ENCODE assay signal across 8 mouse cellular contexts in the genomic region with DNA sequence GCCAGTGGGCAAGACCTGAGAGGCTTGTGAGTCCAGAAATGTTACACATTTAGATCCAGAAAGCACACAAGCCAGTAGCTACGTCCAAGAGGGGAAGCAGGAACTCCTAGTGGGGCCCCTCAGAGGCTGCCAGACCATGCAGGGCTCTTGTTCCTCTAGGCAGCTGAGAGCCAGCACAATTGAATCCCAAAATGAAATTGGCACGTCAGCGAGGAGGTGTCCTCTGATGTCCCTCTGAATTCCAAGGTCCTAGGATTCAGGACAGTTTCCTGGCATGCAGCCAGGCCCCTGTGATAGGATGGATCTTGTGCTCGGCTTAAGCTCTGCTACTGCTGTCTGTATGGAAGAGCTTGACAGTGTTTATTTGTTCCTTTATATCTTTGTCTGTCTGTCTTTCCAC.
DNase-seq lines count a peak whose midpoint lies in the region; ATAC-seq lines count a peak whose summit lies in the region.
"Had no signal": no experiment of that assay in that cellular context is flagged by ENCODE, and none has a peak within 500 bp of the region (broad histone marks: within the 10 kb centered on the region; RNA-seq: fewer than 3 reads in every experiment).

No protein-coding gene starts in this region.

- no peak overlapping the region for H3K9ac ChIP-seq in midbrain, embryonic 15.5 days
- H3K9ac ChIP-seq in midbrain, embryonic 11.5 days (ENCODE audit: low read length): no peak overlapping the region
- H3K9ac ChIP-seq: limb, embryonic 13.5 days had no signal

- peak; percentile 66; the same call in 1 of the 2 replicates for ATAC-seq in midbrain, embryonic 15.5 days (replicated peaks)
- no peak for ATAC-seq in midbrain, embryonic 11.5 days (ENCODE audit: low FRiP score)

- no peak overlapping the region for H3K4me2 ChIP-seq in midbrain, embryonic 15.5 days
- no peak overlapping the region for H3K4me2 ChIP-seq in midbrain, embryonic 11.5 days
- H3K4me2 ChIP-seq: limb, embryonic 13.5 days had no signal

- 35% methylated on average over 4 of the region's 4 CpGs for WGBS in midbrain, embryonic 15.5 days
- WGBS in midbrain, embryonic 11.5 days: 57% methylated on average over 4 of the region's 4 CpGs

- H3K9me3 ChIP-seq in midbrain, embryonic 15.5 days: no peaks in the 10 kb centered on the region
- H3K9me3 ChIP-seq in midbrain, embryonic 11.5 days (ENCODE audit: control insufficient read depth, low read length): no peaks in the 10 kb centered on the region
- H3K9me3 ChIP-seq: limb, embryonic 13.5 days had no signal

- no peak for DNase-seq in midbrain, embryonic 11.5 days (ENCODE audit: low spot score, missing footprints)
- DNase-seq in cerebellum, adult 11 months: peak; percentile 35
- peak; percentile 99 for DNase-seq in heart, adult 11 months
- peak; percentile 68 for DNase-seq in lung, postnatal 10 days
- no peak for DNase-seq in left cerebral cortex, adult 18-20 months (ENCODE audit: low spot score in 2 of 2)
- no peak for DNase-seq in embryo, embryonic 10 days (ENCODE audit: low spot score)

- no peaks in the 10 kb centered on the region for H3K36me3 ChIP-seq in midbrain, embryonic 15.5 days (replicated peaks)
- no peaks in the 10 kb centered on the region for H3K36me3 ChIP-seq in midbrain, embryonic 11.5 days (ENCODE audit: control insufficient read depth, insufficient read depth, low read length)
- H3K36me3 ChIP-seq: limb, embryonic 13.5 days had no signal

- no peaks in the 10 kb centered on the region for H3K4me1 ChIP-seq in midbrain, embryonic 15.5 days
- no peaks in the 10 kb centered on the region for H3K4me1 ChIP-seq in midbrain, embryonic 11.5 days (ENCODE audit: control insufficient read depth, insufficient read depth, low read length)

- no peak overlapping the region for H3K27ac ChIP-seq in midbrain, embryonic 15.5 days
- H3K27ac ChIP-seq in midbrain, embryonic 11.5 days (ENCODE audit: low read depth, low read length): no peak overlapping the region
- H3K27ac ChIP-seq: limb, embryonic 13.5 days had no signal

- no peaks in the 10 kb centered on the region for H3K27me3 ChIP-seq in midbrain, embryonic 15.5 days (replicated peaks)
- H3K27me3 ChIP-seq in midbrain, embryonic 11.5 days (ENCODE audit: control insufficient read depth, insufficient read depth, low read length): no peaks in the 10 kb centered on the region
- H3K27me3 ChIP-seq: limb, embryonic 13.5 days had no signal

- H3K4me3 ChIP-seq in midbrain, embryonic 15.5 days: no peak overlapping the region
- H3K4me3 ChIP-seq in midbrain, embryonic 11.5 days (ENCODE audit: low read depth, low read length): no peak overlapping the region
- H3K4me3 ChIP-seq: limb, embryonic 13.5 days had no signal

Comparison
In these comparisons a context has a peak if more than half of its experiments do, and no peak if none do; other contexts are left out.
1. DNase-seq: peak in cerebellum, adult 11 months (single experiment), heart, adult 11 months (single experiment) and lung, postnatal 10 days (single experiment); none in midbrain, embryonic 11.5 days (single experiment), left cerebral cortex, adult 18-20 months (0 of 2) and embryo, embryonic 10 days (single experiment).